Mouse (Mus musculus): ENCODE data around the gene Pon3. TPM values are rescaled to one million over a fixed set of nuclear protein-coding genes. Genes with fewer than 3 reads are reported as not detected.

The Pon3 gene
- polyA plus RNA-seq (2015; fragmentation: Nextera tagmentation; extraction: Ambion mirVana): 9.7 and 9.8 TPM in 2 replicates

GRCm38 (mm10) chr6:5255722-5256451 lies at the start of gene Pon3:
Gene Pon3, minus strand, starts transcription at chr6:5256286.

GRCm38 (mm10) chr6:5298092-5298554 lies 42.0 kb upstream of the Pon3 start, which contains the start of gene Pon2:
Gene Pon2, minus strand, starts transcription at chr6:5298455.

GRCm38 (mm10) chr6:5193693-5194092 lies 62.4 kb downstream of the Pon3 start, which contains the start of gene Pon1:
Gene Pon1, minus strand, starts transcription at chr6:5193946.

Other genes with a start within 250 kb of the Pon3 start
- gene Pon1, start 62.3 kb downstream of the Pon3 start, polyA plus RNA-seq (2015; fragmentation: Nextera tagmentation; extraction: Ambion mirVana): 0.20 and 0.23 TPM in 2 replicates
- gene Pon2, start 42.2 kb upstream of the Pon3 start, polyA plus RNA-seq (2015; fragmentation: Nextera tagmentation; extraction: Ambion mirVana): 65.7 and 66.6 TPM in 2 replicates
- gene Asb4, start 127.1 kb upstream of the Pon3 start, polyA plus RNA-seq (2015; fragmentation: Nextera tagmentation; extraction: Ambion mirVana): 1.7 and 1.9 TPM in 2 replicates
- 2.0 and 2.4 TPM in 2 replicates for gene Pdk4, start 240.0 kb upstream of the Pon3 start, polyA plus RNA-seq (2015; fragmentation: Nextera tagmentation; extraction: Ambion mirVana)

All from spleen, postnatal 0 days (tissue).